ENCODE assay signal across 9 mouse cellular contexts in genomic region chr10:81297246-81297645, GRCm38 (mm10). TPM values are rescaled to one million over a fixed set of nuclear protein-coding genes. Genes with fewer than 3 reads are reported as not detected.
DNase-seq lines count a peak whose midpoint lies in the region; ATAC-seq and TF ChIP-seq lines count a peak whose summit lies in the region.
"Had no signal": no experiment of that assay in that cellular context is flagged by ENCODE, and none has a peak within 500 bp of the region (broad histone marks: within the 10 kb centered on the region; RNA-seq: fewer than 3 reads in every experiment).

No protein-coding gene starts in this region.

- H3K4me2 ChIP-seq in kidney, postnatal 0 days (ENCODE audit: low read length): peak overlapping the region; percentile 21; the same call in 1 of the 2 replicates
- H3K4me2 ChIP-seq: embryonic facial prominence, embryonic 12.5 days had no signal

- peak; percentile 42 for DNase-seq in cerebellum, adult 11-12 months
- DNase-seq in cerebellum, postnatal 14 days: no peak
- no peak for DNase-seq in kidney, postnatal 0 days (ENCODE audit: low spot score)
- DNase-seq in kidney, postnatal 10 days: no peak
- DNase-seq in induced T-regulatory cell, adult 2 months (ENCODE audit: low read depth): peak; percentile 52
- peak; percentile 80 for DNase-seq in splenic B cell, adult 2 months (ENCODE audit: low read depth, low spot score)
- no peak for DNase-seq in urinary bladder, postnatal 36 days (ENCODE audit: low spot score in 2 of 2)

- no peak for ATAC-seq in kidney, postnatal 0 days (replicated peaks; ENCODE audit: low FRiP score, low read depth)
- no peak for ATAC-seq in erythroblast, adult 5-6 weeks (replicated peaks; ENCODE audit: low FRiP score, poor library complexity, severe bottlenecking)

- WGBS in kidney, postnatal 0 days: 62% methylated on average over 6 of the region's 6 CpGs

- H3K9me3 ChIP-seq in kidney, postnatal 0 days (replicated peaks; ENCODE audit: low read length): no peaks in the 10 kb centered on the region
- H3K9me3 ChIP-seq: embryonic facial prominence, embryonic 12.5 days had no signal

- H3K36me3 ChIP-seq in kidney, postnatal 0 days (ENCODE audit: insufficient read depth, low read length): no peaks in the 10 kb centered on the region
- no peaks in the 10 kb centered on the region for H3K36me3 ChIP-seq in splenic B cell, adult 2 months (ENCODE audit: control insufficient read depth, insufficient read depth, low read length, poor library complexity, severe bottlenecking)

- H3K27me3 ChIP-seq in kidney, postnatal 0 days (ENCODE audit: insufficient read depth, low read length): no peaks in the 10 kb centered on the region
- no peaks in the 10 kb centered on the region for H3K27me3 ChIP-seq in splenic B cell, adult 2 months (ENCODE audit: control insufficient read depth, insufficient read depth, low read length, poor library complexity, severe bottlenecking)
- H3K27me3 ChIP-seq: embryonic facial prominence, embryonic 12.5 days had no signal

- H3K4me3 ChIP-seq in kidney, postnatal 0 days (replicated peaks; ENCODE audit: low read depth, low read length): no peak overlapping the region
- H3K4me3 ChIP-seq: embryonic facial prominence, embryonic 12.5 days had no signal

- H3K9ac ChIP-seq in kidney, postnatal 0 days (ENCODE audit: low read depth, low read length): 0 out of 2 replicates have a peak overlapping the region, but pooled peaks have one; percentile 31
- H3K9ac ChIP-seq: embryonic facial prominence, embryonic 12.5 days had no signal

- H3K27ac ChIP-seq in kidney, postnatal 0 days: peak overlapping the region; percentile 90
- H3K27ac ChIP-seq: embryonic facial prominence, embryonic 12.5 days had no signal

- no peak for TF ChIP-seq CTCF in kidney, postnatal 0 days (IDR thresholded peaks at IDR 0.05; ENCODE audit: low read depth)

- H3K4me1 ChIP-seq in kidney, postnatal 0 days (replicated peaks; ENCODE audit: insufficient read depth, low read length): peaks cover 58% of the 10 kb centered on the region

RNA-seq across cellular contexts. Expression of gene Pip5k1c, which starts 4.5 kb away (rescaled TPM):
- 37.8 and 39.3 TPM in 2 replicates for polyA plus RNA-seq in kidney, postnatal 0 days (2015; fragmentation: Nextera tagmentation; extraction: Ambion mirVana)
- 9.6 and 11.3 TPM in 2 replicates for total RNA-seq in erythroblast, adult 5-6 weeks (2015; ENCODE audit: low replicate concordance)
- 10.8 and 11.3 TPM in 2 replicates for total RNA-seq in erythroblast, adult 5-6 weeks (2017; ENCODE audit: low replicate concordance)

RNA-seq across cellular contexts. Expression of gene Tjp3, which starts 5.9 kb away (rescaled TPM):
- polyA plus RNA-seq in kidney, postnatal 0 days (2015; fragmentation: Nextera tagmentation; extraction: Ambion mirVana): 19.0 and 19.1 TPM in 2 replicates
- total RNA-seq in erythroblast, adult 5-6 weeks (2015; ENCODE audit: low replicate concordance): 3.3 TPM in 1 of 2 replicates, not detected in the other
- 0.60 and 1.7 TPM in 2 replicates for total RNA-seq in erythroblast, adult 5-6 weeks (2017; ENCODE audit: low replicate concordance)

RNA-seq across cellular contexts. Expression of gene Cactin, which starts 23.7 kb away (rescaled TPM):
- polyA plus RNA-seq in kidney, postnatal 0 days (2015; fragmentation: Nextera tagmentation; extraction: Ambion mirVana): 24.5 and 26.4 TPM in 2 replicates
- 5.6 and 6.1 TPM in 2 replicates for total RNA-seq in erythroblast, adult 5-6 weeks (2015; ENCODE audit: low replicate concordance)
- 18.0 and 27.7 TPM in 2 replicates for total RNA-seq in erythroblast, adult 5-6 weeks (2017; ENCODE audit: low replicate concordance)

RNA-seq across cellular contexts. Expression of gene Apba3, which starts 30.5 kb away (rescaled TPM):
- 55.7 and 60.5 TPM in 2 replicates for polyA plus RNA-seq in kidney, postnatal 0 days (2015; fragmentation: Nextera tagmentation; extraction: Ambion mirVana)
- 3.3 and 4.4 TPM in 2 replicates for total RNA-seq in erythroblast, adult 5-6 weeks (2015; ENCODE audit: low replicate concordance)
- total RNA-seq in erythroblast, adult 5-6 weeks (2017; ENCODE audit: low replicate concordance): 4.3 and 10.8 TPM in 2 replicates

RNA-seq across cellular contexts. Expression of gene Mrpl54, which starts 30.5 kb away (rescaled TPM):
- polyA plus RNA-seq in kidney, postnatal 0 days (2015; fragmentation: Nextera tagmentation; extraction: Ambion mirVana): 259 and 283 TPM in 2 replicates
- total RNA-seq in erythroblast, adult 5-6 weeks (2015; ENCODE audit: low replicate concordance): 6.3 and 56.3 TPM in 2 replicates
- 23.1 and 36.6 TPM in 2 replicates for total RNA-seq in erythroblast, adult 5-6 weeks (2017; ENCODE audit: low replicate concordance)

Comparison
In these comparisons a context has a peak if more than half of its experiments do, and no peak if none do; other contexts are left out.
1. DNase-seq: peak in cerebellum, adult 11-12 months (single experiment), induced T-regulatory cell, adult 2 months (single experiment) and splenic B cell, adult 2 months (single experiment); none in cerebellum, postnatal 14 days (0 of 2), kidney, postnatal 0 days (single experiment), kidney, postnatal 10 days (single experiment) and urinary bladder, postnatal 36 days (0 of 2).